Comparison of ENCODE assay signal across 8 mouse cellular contexts in genomic region chr11:69803786-69804651, GRCm38 (mm10). TPM values are rescaled to one million over a fixed set of nuclear protein-coding genes. Genes with fewer than 3 reads are reported as not detected.
DNase-seq lines count a peak whose midpoint lies in the region; ATAC-seq lines count a peak whose summit lies in the region.

No protein-coding gene starts in this region.

- 2% methylated on average over 38 of the region's 60 CpGs for WGBS in embryonic facial prominence, embryonic 14.5 days
- 2% methylated on average over 60 of the region's 60 CpGs for WGBS in liver, embryonic 11.5 days

- H3K27ac ChIP-seq in embryonic facial prominence, embryonic 14.5 days (replicated peaks; ENCODE audit: low read depth, low read length), result no peak overlapping the region
- H3K27ac ChIP-seq in liver, embryonic 11.5 days (ENCODE audit: low read depth, low read length), result no peak overlapping the region

- ATAC-seq in activated CD4-positive, CD25-positive, alpha-beta regulatory T cell, adult 4 months, result peak; percentile 62
- peak; percentile 62 for ATAC-seq in embryonic facial prominence, embryonic 14.5 days (ENCODE audit: low read depth)
- peak; percentile 76 for ATAC-seq in liver, embryonic 11.5 days (replicated peaks; ENCODE audit: low FRiP score)
- peak; percentile 36 for ATAC-seq in monocyte, adult 5-6 weeks (replicated peaks; ENCODE audit: insufficient number of reproducible peaks, low FRiP score, low TSS enrichment, poor library complexity, severe bottlenecking)

- H3K4me1 ChIP-seq in embryonic facial prominence, embryonic 14.5 days (ENCODE audit: control insufficient read depth, insufficient read depth, low read length), result peaks cover 44% of the 10 kb centered on the region
- H3K4me1 ChIP-seq in liver, embryonic 11.5 days (replicated peaks; ENCODE audit: control insufficient read depth, insufficient read depth, low read length), result peaks cover 46% of the 10 kb centered on the region

- H3K4me2 ChIP-seq in embryonic facial prominence, embryonic 14.5 days (ENCODE audit: low read depth, low read length), result peak overlapping the region; percentile 97
- H3K4me2 ChIP-seq in liver, embryonic 11.5 days, result peak overlapping the region; percentile 94

- no peaks in the 10 kb centered on the region for H3K36me3 ChIP-seq in embryonic facial prominence, embryonic 14.5 days (ENCODE audit: control insufficient read depth, insufficient read depth, low read length)
- H3K36me3 ChIP-seq in liver, embryonic 11.5 days (ENCODE audit: control insufficient read depth, insufficient read depth, low read length), result no peaks in the 10 kb centered on the region

- DNase-seq in 3134 (ENCODE audit: extremely low read depth, insufficient read length, low spot score), result peak; percentile 74
- peak; percentile 87 for DNase-seq in embryonic facial prominence, embryonic 14.5 days (ENCODE audit: low spot score)
- peak; percentile 74 to 78 for DNase-seq in heart, adult 9 months (ENCODE audit: low spot score in 2 of 2)
- peak; percentile 76 to 83 for DNase-seq in kidney, adult 8-10 months
- peak; percentile 68 for DNase-seq in liver, embryonic 11.5 days (ENCODE audit: low spot score)
- peak; percentile 52 to 78 for DNase-seq in spleen, postnatal 10 days (ENCODE audit: low spot score in 2 of 2)

- H3K9me3 ChIP-seq in embryonic facial prominence, embryonic 14.5 days (ENCODE audit: control insufficient read depth, low read length), result no peaks in the 10 kb centered on the region
- H3K9me3 ChIP-seq in liver, embryonic 11.5 days (ENCODE audit: control insufficient read depth, low read length), result no peaks in the 10 kb centered on the region

- H3K4me3 ChIP-seq in embryonic facial prominence, embryonic 14.5 days (ENCODE audit: low read depth, low read length), result peak overlapping the region; percentile 58
- H3K4me3 ChIP-seq in liver, embryonic 11.5 days (ENCODE audit: low read depth, low read length), result peak overlapping the region; percentile 58

- H3K9ac ChIP-seq in embryonic facial prominence, embryonic 14.5 days (ENCODE audit: low read depth, low read length), result peak overlapping the region; percentile 59
- H3K9ac ChIP-seq in liver, embryonic 11.5 days (ENCODE audit: low read depth, low read length), result peak overlapping the region; percentile 59

- H3K27me3 ChIP-seq in embryonic facial prominence, embryonic 14.5 days (replicated peaks; ENCODE audit: control insufficient read depth, insufficient read depth, low read length), result peaks cover 35% of the 10 kb centered on the region
- peaks cover 71% of the 10 kb centered on the region for H3K27me3 ChIP-seq in liver, embryonic 11.5 days (replicated peaks; ENCODE audit: control insufficient read depth, insufficient read depth, low read length)

RNA-seq across cellular contexts. Expression of gene Tmem102, which starts 1.4 kb away (rescaled TPM):
- polyA plus RNA-seq in activated CD4-positive, CD25-positive, alpha-beta regulatory T cell, adult 4 months (2017; shearing (Covaris generic)), result not detected
- 4.1 and 4.3 TPM in 2 replicates for polyA plus RNA-seq in embryonic facial prominence, embryonic 14.5 days (2014; fragmentation: Nextera tagmentation; extraction: Ambion mirVana)
- 0.96 and 1.2 TPM in 2 replicates for polyA plus RNA-seq in liver, embryonic 11.5 days (2014; fragmentation: Nextera tagmentation; extraction: Ambion mirVana)
- not detected in 3 replicates for total RNA-seq in monocyte, adult 5-6 weeks (2017)

RNA-seq across cellular contexts. Expression of gene Fgf11, which starts 2.4 kb away (rescaled TPM):
- polyA plus RNA-seq in activated CD4-positive, CD25-positive, alpha-beta regulatory T cell, adult 4 months (2017; shearing (Covaris generic)), result not detected
- polyA plus RNA-seq in embryonic facial prominence, embryonic 14.5 days (2014; fragmentation: Nextera tagmentation; extraction: Ambion mirVana), result 2.3 and 3.3 TPM in 2 replicates
- polyA plus RNA-seq in liver, embryonic 11.5 days (2014; fragmentation: Nextera tagmentation; extraction: Ambion mirVana), result 1.2 TPM in 2 replicates
- 0.64 TPM in 1 of 3 replicates, not detected in the others for total RNA-seq in monocyte, adult 5-6 weeks (2017)

RNA-seq across cellular contexts. Expression of gene Chrnb1, which starts 8.3 kb away (rescaled TPM):
- 1 to 10 TPM in 1 of 2 experiments, under 1 TPM in 1; 0.66 to 4.1 TPM for polyA plus RNA-seq in activated CD4-positive, CD25-positive, alpha-beta regulatory T cell, adult 4 months (2017; shearing (Covaris generic))
- polyA plus RNA-seq in embryonic facial prominence, embryonic 14.5 days (2014; fragmentation: Nextera tagmentation; extraction: Ambion mirVana), result 28.4 and 29.4 TPM in 2 replicates
- 1.3 and 1.4 TPM in 2 replicates for polyA plus RNA-seq in liver, embryonic 11.5 days (2014; fragmentation: Nextera tagmentation; extraction: Ambion mirVana)
- 2.3 to 5.8 TPM (median 2.7 TPM) in 3 replicates for total RNA-seq in monocyte, adult 5-6 weeks (2017)

RNA-seq across cellular contexts. Expression of gene Gm39566, which starts 11.1 kb away (rescaled TPM):
- under 1 TPM in 1 of 2 experiments, not detected in 1; 0.08 TPM for polyA plus RNA-seq in activated CD4-positive, CD25-positive, alpha-beta regulatory T cell, adult 4 months (2017; shearing (Covaris generic))
- not detected in 2 replicates for polyA plus RNA-seq in embryonic facial prominence, embryonic 14.5 days (2014; fragmentation: Nextera tagmentation; extraction: Ambion mirVana)
- not detected in 2 replicates for polyA plus RNA-seq in liver, embryonic 11.5 days (2014; fragmentation: Nextera tagmentation; extraction: Ambion mirVana)
- total RNA-seq in monocyte, adult 5-6 weeks (2017), result not detected in 3 replicates

RNA-seq across cellular contexts. Expression of gene Spem2, which starts 14.2 kb away (rescaled TPM):
- not detected for polyA plus RNA-seq in activated CD4-positive, CD25-positive, alpha-beta regulatory T cell, adult 4 months (2017; shearing (Covaris generic))
- polyA plus RNA-seq in embryonic facial prominence, embryonic 14.5 days (2014; fragmentation: Nextera tagmentation; extraction: Ambion mirVana), result not detected in 2 replicates
- not detected in 2 replicates for polyA plus RNA-seq in liver, embryonic 11.5 days (2014; fragmentation: Nextera tagmentation; extraction: Ambion mirVana)
- 0.29 TPM in 1 of 3 replicates, not detected in the others for total RNA-seq in monocyte, adult 5-6 weeks (2017)
